Comparison of ENCODE assay signal across 19 mouse cellular contexts in the genomic region with DNA sequence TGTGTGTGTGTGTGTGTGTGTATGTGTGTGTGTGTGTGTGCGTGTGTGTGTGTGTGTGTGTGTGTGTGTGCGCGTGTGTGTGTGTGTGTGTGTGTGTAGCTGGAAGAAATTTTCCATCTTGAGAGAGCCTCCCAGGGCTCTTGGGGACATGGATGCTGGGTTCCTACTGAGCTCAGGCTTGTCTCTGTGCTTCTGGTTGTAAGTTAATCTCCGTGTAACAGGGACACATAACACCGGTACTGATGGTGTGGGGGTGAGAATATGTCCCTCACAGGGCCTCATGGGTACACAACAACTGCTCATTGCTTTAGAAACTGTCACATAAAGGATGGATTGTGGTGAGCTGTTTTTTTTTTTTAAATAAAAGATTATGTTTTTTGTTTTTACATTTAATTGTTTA. TPM values are rescaled to one million over a fixed set of nuclear protein-coding genes. Genes with fewer than 3 reads are reported as not detected.
DNase-seq lines count a peak whose midpoint lies in the region; ATAC-seq lines count a peak whose summit lies in the region.
"Had no signal": no experiment of that assay in that cellular context is flagged by ENCODE, and none has a peak within 500 bp of the region (broad histone marks: within the 10 kb centered on the region; RNA-seq: fewer than 3 reads in every experiment).

No protein-coding gene starts in this region.

- ATAC-seq in liver, embryonic 15.5 days (ENCODE audit: insufficient read depth): peak; percentile 43
- no peak for ATAC-seq in inflammation-experienced regulatory T-cells, adult 6 months
- ATAC-seq: forebrain, postnatal 0 days; intestine, postnatal 0 days; lung, postnatal 0 days had no signal

- DNase-seq in spleen, postnatal 10 days (ENCODE audit: low spot score in 2 of 2): peak; percentile 31 to 37
- no peak for DNase-seq in spleen, adult 12 weeks (ENCODE audit: low spot score)
- no peak for DNase-seq in left cerebral cortex, postnatal 25 days (ENCODE audit: low spot score in 2 of 2)
- no peak for DNase-seq in gastrocnemius, postnatal 10 days
- DNase-seq: cerebellum, adult 11 months; cerebellum, postnatal 36 days; forebrain, postnatal 0 days; gastrocnemius, postnatal 14 days; right cerebral cortex, postnatal 14 days; thymus, adult 2 months had no signal

- H3K4me2 ChIP-seq in liver, embryonic 15.5 days: peak overlapping the region; percentile 71
- H3K4me2 ChIP-seq: limb, embryonic 13.5 days had no signal

- intact Hi-C loops in left cerebral cortex, postnatal 25 days (cut with DNase I): no loop called here

- H3K9ac ChIP-seq in liver, embryonic 15.5 days: peak overlapping the region; percentile 58
- H3K9ac ChIP-seq: forebrain, postnatal 0 days; hindbrain, embryonic 15.5 days; limb, embryonic 13.5 days had no signal

- H3K27me3 ChIP-seq in erythroblast, embryonic 14.5 days (ENCODE audit: control insufficient read depth): no peaks in the 10 kb centered on the region
- H3K27me3 ChIP-seq in liver, embryonic 15.5 days: no peaks in the 10 kb centered on the region
- H3K27me3 ChIP-seq: hindbrain, embryonic 15.5 days had no signal

- peaks cover 98% of the 10 kb centered on the region for H3K4me1 ChIP-seq in erythroblast, embryonic 14.5 days (ENCODE audit: control insufficient read depth)
- peaks cover 94% of the 10 kb centered on the region for H3K4me1 ChIP-seq in liver, embryonic 15.5 days (replicated peaks)

- peak overlapping the region; percentile 59 for H3K4me3 ChIP-seq in erythroblast, embryonic 14.5 days (replicated peaks)
- H3K4me3 ChIP-seq in liver, embryonic 15.5 days (replicated peaks): peak overlapping the region; percentile 37
- H3K4me3 ChIP-seq: hindbrain, embryonic 15.5 days; left cerebral cortex, adult 2 months; limb, embryonic 13.5 days had no signal

- 17% methylated on average over 5 of the region's 5 CpGs for WGBS in liver, embryonic 15.5 days (ENCODE audit: insufficient replicate concordance)

- peaks cover 9% of the 10 kb centered on the region for H3K9me3 ChIP-seq in erythroblast, embryonic 14.5 days (ENCODE audit: control insufficient read depth, low read length)
- no peaks in the 10 kb centered on the region for H3K9me3 ChIP-seq in liver, embryonic 15.5 days (replicated peaks)
- H3K9me3 ChIP-seq: hindbrain, embryonic 15.5 days; limb, embryonic 13.5 days had no signal

- H3K36me3 ChIP-seq in erythroblast, embryonic 14.5 days (ENCODE audit: control insufficient read depth): peaks cover 22% of the 10 kb centered on the region
- no peaks in the 10 kb centered on the region for H3K36me3 ChIP-seq in liver, embryonic 15.5 days (replicated peaks)
- H3K36me3 ChIP-seq: hindbrain, embryonic 15.5 days; limb, embryonic 13.5 days had no signal

- peak overlapping the region; percentile 95 for H3K27ac ChIP-seq in liver, embryonic 15.5 days (replicated peaks)
- H3K27ac ChIP-seq: hindbrain, embryonic 15.5 days; kidney, postnatal 0 days; left cerebral cortex, adult 2 months had no signal

RNA-seq across cellular contexts. Expression of a gene that starts 33.2 kb away (rescaled TPM):
- polyA plus RNA-seq in erythroblast, embryonic 14.5 days (2012): 0.61 and 0.73 TPM in 2 replicates
- polyA plus RNA-seq in liver, embryonic 15.5 days (2015; fragmentation: Nextera tagmentation; extraction: Ambion mirVana): 1.2 TPM in 2 replicates
- total RNA-seq in left cerebral cortex, postnatal 25 days (2021): 10 to 100 TPM; 33.9 to 36.5 TPM
- total RNA-seq in gastrocnemius, postnatal 10 days (2021): 1 to 10 TPM; 1.3 to 3.3 TPM
- 1 to 10 TPM in 1 of 3 experiments, under 1 TPM in 2; 0.84 to 4.5 (median 0.85) TPM for polyA plus RNA-seq in inflammation-experienced regulatory T-cells, adult 6 months (2017; shearing (Covaris generic))

Comparison
In these comparisons a context has a peak if more than half of its experiments do, and no peak if none do; other contexts are left out.
1. DNase-seq: peak in spleen, postnatal 10 days (2 of 2); none in spleen, adult 12 weeks (single experiment), left cerebral cortex, postnatal 25 days (0 of 2) and gastrocnemius, postnatal 10 days (single experiment).